Mouse (Mus musculus) MEL-GATA-1-ER (cell line): ENCODE results near the gene Plcb1.
A peak's percentile ranks its signal among the peaks of the same experiment; 100 is the strongest.

Experiments used
- DNase-seq: peaks from one replicate; pipeline ENCODE4 v3.0.0-alpha.2; 2012; ENCODE audit warnings: low read depth; ENCODE audit errors: extremely low read depth

The Plcb1 gene

GRCm38 (mm10) chr2:134838185-134838584, 52.3 kb downstream of the Plcb1 start:
- DNase-seq: no peak

- no peak for DNase-seq
Measured at GRCm38 (mm10) chr2:134838888-134839287, 53.0 kb downstream of the Plcb1 start.

- no peak for DNase-seq
Measured at GRCm38 (mm10) chr2:134842883-134843282, 57.0 kb downstream of the Plcb1 start.

- no peak for DNase-seq
Measured at GRCm38 (mm10) chr2:134844391-134845238, 58.7 kb downstream of the Plcb1 start.

DNA sequence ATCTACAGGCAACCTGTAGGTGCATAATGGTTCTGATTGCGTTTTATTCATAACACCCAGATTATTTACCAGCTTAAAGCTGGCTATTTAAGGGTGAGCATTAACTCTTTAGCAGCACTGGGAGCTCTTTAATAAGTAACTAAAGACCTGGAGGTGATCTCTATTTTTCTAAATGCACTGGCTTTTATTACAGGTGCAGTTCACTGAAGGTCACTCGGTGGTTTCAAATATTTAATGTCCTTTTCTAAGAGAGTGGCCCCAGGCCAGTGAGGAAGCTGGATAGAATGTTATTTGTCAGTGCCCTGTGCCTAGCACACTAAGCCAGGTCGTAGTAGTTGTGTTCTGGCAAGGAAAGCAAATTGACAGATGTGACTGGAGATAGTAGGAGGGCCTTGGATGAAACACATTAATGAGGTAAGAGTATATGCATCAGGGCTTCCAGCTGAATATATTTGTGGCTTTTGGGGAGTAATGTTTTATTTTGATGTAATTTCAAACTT, 59.4 kb downstream of the Plcb1 start:
- no peak for DNase-seq

DNA sequence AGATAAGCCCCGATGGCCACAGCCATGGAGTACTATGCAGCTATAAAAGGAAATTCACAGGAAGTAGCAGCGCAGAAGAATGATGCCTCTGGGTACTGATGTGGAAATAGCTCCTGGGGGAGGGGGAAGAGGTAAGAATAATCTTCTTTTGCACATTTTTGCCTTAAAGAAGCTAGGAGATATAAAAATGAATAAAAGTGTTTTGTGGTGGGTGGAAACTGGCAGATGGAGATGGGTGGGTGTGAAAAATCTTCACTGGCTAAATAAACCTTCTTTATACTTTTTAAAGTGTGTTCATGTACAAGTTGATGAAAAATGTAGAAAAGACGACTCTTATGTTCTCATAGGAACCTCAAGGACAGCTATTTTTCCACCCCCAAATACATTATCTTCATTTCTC, 60.7 kb downstream of the Plcb1 start:
- DNase-seq: no peak

- no peak for DNase-seq
Measured at GRCm38 (mm10) chr2:134851189-134852171, 65.6 kb downstream of the Plcb1 start.

GRCm38 (mm10) chr2:134856239-134856638, 70.4 kb downstream of the Plcb1 start:
- DNase-seq: no peak

DNA sequence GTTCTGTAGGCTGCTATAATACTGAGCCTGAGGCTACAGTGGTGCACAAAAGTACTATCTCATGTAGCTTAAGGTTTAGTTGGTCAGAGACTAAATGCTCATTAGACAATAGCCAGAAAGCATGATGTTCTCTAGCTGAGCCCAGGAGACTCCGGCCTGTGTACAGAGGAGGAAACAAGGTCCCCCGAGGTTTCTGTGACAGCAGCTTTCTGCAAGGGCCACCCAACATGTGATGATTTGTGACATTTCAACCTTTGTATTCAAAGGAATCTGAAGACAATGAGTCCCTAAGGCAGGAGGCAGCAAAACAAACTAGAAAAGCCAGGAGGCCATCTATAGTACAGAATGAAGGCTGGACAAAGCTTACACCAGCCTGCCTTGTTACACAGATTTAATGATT, 70.8 kb downstream of the Plcb1 start:
- no peak for DNase-seq

DNA sequence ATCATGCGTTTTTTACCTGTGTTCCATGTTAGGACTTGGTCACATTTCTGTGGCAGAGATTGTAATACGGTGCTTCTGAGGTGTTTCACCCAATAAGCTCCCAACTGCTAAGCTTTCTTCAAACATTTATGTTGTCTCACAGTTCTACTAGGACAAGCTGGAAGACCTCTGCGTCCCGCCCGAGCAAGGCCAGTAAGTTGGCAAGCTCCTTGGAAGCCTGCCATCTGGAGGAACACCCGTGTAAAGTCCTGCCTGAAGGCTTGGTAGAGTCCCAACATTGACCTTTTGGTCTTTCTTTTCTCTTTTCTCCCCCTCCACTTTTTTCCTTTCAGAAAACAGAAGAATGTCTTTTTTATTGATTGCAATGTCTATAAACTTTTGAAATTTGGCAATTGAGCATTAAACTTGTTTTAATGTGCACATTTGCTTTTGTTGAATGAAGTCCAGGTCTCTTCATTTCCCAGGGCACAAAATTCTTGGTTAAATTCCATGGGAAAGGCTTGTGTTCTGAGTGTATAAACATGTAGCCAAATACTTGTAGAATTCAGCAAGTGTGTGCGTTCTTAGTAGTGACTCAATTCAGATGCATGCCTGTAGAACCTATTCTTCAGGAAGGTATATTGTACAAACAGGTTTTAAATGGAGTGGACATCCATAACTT, 79.2 kb downstream of the Plcb1 start:
- no peak for DNase-seq

DNA sequence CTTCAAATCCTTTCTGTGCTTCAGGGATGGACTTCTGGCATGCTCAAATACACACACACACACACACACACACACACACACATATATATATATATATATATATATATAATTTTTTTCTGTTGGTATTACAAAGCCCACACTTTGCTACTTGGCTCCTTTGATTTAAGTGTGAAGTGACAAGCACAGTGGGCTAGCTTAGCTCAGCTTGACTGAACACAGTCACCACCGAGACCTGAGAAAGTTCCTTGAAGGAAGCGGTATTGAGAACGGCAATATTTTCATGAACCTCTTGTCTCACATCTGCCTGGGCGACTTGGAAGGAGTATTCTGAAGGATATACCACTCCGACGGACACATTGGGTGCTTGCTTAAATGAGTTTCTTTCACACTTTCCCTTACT, 81.5 kb downstream of the Plcb1 start:
- no peak for DNase-seq

DNA sequence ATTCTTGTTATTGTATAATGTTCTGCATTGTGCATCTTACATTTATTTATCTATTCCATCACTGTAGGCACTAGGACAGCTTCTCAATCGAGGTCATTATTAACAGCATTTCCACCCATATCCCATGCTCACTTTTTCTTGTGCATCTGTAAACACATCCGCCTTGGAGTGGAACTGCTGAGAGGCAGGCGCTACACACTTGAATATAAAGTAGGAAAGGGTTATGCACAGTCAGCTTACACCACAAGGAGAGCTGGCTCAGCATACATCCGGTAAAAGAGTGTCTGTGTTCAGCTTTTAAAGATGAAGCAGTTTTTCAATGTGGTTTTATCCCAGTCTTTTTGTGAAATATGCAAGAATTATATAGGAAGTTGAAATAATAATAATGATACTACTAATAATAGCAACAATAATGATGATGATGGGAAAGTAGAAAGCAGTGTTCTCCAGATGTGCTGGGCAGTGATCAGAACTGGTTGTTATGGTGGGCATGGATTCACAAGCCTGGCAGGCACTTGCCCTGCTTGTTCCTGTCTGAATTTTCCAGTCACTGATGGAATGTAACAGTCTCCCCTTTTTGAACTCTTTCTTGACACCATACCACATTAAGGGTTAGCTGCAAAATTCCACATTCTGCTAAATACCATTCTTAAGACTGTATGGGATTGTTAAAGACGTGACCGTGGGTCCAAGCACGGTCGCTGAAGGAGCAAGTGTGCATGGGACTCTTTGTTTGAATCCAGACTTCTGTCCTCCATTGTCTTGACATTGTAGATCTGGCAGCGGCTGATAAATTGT, 86.0 kb downstream of the Plcb1 start:
- DNase-seq: no peak

DNA sequence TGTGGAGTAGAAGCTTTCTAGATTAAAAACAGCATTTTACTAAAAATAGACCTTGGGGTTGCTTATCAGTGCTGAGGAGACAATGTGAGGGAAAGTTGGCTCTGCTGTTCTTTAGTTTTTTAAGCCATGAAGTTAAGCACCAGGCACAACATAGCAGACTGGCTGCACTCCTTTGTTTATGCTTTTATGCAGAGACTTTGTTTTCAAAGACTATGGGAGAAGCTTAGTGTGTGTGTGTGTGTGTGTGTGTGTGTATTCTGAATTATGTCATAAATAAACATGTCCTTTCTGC, 86.6 kb downstream of the Plcb1 start:
- peak; percentile 22 for DNase-seq

DNA sequence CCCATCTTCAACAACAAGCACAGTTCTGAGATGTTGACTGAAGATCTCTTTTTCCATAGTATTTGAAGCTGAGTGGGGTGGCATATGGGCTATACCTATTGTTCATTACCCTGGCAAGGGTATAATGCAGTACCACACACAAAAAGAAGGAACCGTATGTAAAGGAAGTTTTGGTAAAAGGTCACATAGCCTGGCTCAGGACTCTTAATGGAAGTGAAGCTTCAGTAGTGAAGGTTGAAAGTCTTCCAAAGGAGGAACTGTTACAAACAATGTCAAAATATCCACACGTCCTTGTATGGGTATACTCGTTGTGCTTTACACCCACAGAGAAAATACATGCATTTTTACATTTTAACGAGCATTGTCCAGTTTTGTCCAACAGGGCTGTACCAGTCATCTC, 91.3 kb downstream of the Plcb1 start:
- DNase-seq: no peak

DNA sequence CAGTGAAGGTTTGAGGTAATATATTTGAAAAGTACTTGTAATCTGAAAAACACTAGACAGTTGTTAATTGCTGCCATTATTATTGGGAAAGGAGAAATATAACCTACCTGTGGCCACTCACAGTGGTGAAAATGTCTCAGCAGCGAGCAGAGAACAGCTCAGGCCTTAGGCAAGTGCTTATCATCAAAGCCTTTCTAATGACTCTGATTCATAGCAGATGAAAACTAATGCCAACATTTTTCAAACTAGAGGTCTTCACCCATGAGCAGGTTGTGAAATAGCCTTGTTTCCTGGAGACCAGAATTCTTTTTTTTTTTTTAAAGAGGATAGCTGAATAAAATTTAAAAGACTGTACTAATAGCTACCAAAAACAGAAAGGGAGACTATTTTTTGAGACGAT, 105.3 kb downstream of the Plcb1 start:
- no peak for DNase-seq

- no peak for DNase-seq
Measured at GRCm38 (mm10) chr2:134894776-134895175, 108.9 kb downstream of the Plcb1 start.

- no peak for DNase-seq
Measured at GRCm38 (mm10) chr2:134896196-134896595, 110.3 kb downstream of the Plcb1 start.

DNA sequence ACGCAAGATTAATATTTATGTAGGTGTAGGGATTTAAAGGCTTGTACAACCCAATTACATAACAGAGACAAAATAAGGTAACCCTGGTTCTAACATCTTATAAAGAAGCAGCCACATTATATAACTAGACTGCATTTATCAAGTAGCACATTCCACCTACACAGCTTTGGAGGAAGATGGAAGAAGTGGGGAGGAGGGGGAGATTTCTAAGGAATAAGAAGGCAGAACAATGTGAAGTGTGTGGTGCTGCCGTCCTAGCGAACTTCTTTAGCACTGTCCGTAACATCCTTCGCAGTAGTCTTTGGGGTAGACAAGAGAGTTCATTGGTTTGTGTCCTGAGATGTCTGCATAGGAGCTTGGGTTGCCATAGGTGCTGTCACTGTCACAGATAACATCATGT, 111.2 kb downstream of the Plcb1 start:
- DNase-seq: no peak

- DNase-seq: no peak
Measured at GRCm38 (mm10) chr2:134901521-134901920, 115.7 kb downstream of the Plcb1 start.

- DNase-seq: no peak
Measured at GRCm38 (mm10) chr2:134910882-134911281, 125.0 kb downstream of the Plcb1 start.

DNA sequence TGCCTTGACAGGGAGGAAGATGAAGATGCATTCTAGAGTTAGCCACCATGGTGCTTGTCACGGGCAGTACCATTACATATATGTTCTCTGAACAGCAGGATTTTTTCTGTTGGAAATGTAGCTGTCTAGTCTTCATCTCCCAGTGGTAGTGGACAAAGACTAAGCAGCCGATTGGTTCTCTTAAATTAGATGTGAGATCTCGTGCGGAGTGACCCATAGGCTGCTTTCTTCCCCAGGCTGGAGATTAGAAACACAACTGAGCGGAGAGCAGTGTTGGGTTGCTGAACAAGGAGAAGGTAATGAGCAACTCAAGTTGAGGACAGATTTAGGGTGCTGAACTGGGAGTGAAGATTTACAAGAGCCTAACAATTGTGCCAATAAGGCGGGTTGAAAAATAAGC, 125.5 kb downstream of the Plcb1 start:
- DNase-seq: no peak
